Mouse (Mus musculus) ES-Bruce4 (cell line): ENCODE measurements around the gene Gria1.

Source experiments
- CTCF ChIP-seq: IDR thresholded peaks from one replicate; pipeline ENCODE4 v1.8.1; 2011; ENCODE audit warnings: low read depth, low read length
- EP300 ChIP-seq: IDR thresholded peaks from 2 replicates; pipeline ENCODE4 v1.6.1; 2011; ENCODE audit warnings: low read depth, low read length; ENCODE audit not compliant: insufficient read depth

DNA sequence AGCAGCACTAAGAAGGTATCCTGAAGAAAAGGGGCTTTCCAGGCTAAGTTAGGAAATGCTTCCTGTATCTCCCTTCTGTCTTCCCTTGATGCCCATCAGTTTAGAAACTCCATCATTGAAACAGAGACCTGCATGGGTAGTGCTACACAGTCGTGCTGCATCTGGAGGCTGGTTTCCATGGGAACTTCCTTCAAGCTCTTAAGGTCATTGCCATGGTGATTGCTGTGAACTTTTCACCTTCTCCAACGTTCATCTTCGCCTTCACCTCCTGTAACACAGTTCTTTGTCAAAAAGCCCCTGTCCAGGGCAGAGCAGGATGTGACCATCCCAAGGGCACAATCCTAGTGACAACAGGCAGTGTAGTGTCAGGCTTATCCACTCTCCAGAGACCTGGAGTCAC, 228.6 kb downstream of the Gria1 start:
- TF ChIP-seq EP300 (no peak), CTCF (no peak)
